Mouse (Mus musculus) liver, adult 2 months (tissue): Measurements from ENCODE around the gene Slc4a3.

Experiments used
- CTCF ChIP-seq: fragments of 200-500 bp; IDR thresholded peaks from 2 replicates; pipeline ENCODE4 v1.5.1; 2011; ENCODE audit warnings: low read depth, low read length, control low read depth
- POLR2A ChIP-seq: fragments of 200-500 bp; IDR thresholded peaks from 2 replicates; pipeline ENCODE4 v1.6.1; 2011; ENCODE audit warnings: low read length, control low read depth; ENCODE audit not compliant: insufficient read depth; ENCODE audit errors: extremely low read depth

GRCm38 (mm10) chr1:75544351-75544750 is 1.7 kb upstream of the Slc4a3 start:
- no peak for TF ChIP-seq POLR2A
- no peak for TF ChIP-seq CTCF
